Mouse (Mus musculus) liver, postnatal 0 days (tissue): ENCODE results near the gene Slc38a3. TPM values are rescaled to one million over a fixed set of nuclear protein-coding genes. Genes with fewer than 3 reads are reported as not detected.

Source experiments
- ATAC-seq: fragments of 200-750 bp; cut with Nextera tagmentation; 2 replicates; pipeline ENCODE4 v1.8.0; 2017; ENCODE audit warnings: mild to moderate bottlenecking, moderate library complexity
- DNase-seq: peaks from one replicate; pipeline ENCODE4 v3.0.0-alpha.2; 2016
- H3K27ac ChIP-seq: fragments of 300-500 bp; sonication (generic); 2 replicates; pipeline ENCODE4 v1.5.1; 2014; ENCODE audit warnings: antibody characterized with exemption, moderate library complexity, mild to moderate bottlenecking, low read depth
- H3K27me3 ChIP-seq: fragments of 300-500 bp; sonication (generic); 2 replicates; pipeline ENCODE4 v1.6.1; 2014; ENCODE audit warnings: low read length, control low read depth, mixed read lengths; ENCODE audit not compliant: insufficient read depth
- H3K36me3 ChIP-seq: fragments of 300-500 bp; sonication (generic); replicated peaks from 2 replicates; pipeline ENCODE4 v1.6.1; 2014; ENCODE audit warnings: mild to moderate bottlenecking, control low read depth, low read length, moderate library complexity, mixed read lengths; ENCODE audit not compliant: insufficient read depth
- H3K4me1 ChIP-seq: fragments of 300-500 bp; sonication (generic); 2 replicates; pipeline ENCODE4 v1.6.1; 2014; ENCODE audit warnings: antibody characterized with exemption, mild to moderate bottlenecking, control low read depth; ENCODE audit not compliant: insufficient read depth
- H3K4me2 ChIP-seq: fragments of 300-500 bp; sonication (generic); 2 replicates; pipeline ENCODE4 v1.6.1; 2014; ENCODE audit warnings: low read depth, mild to moderate bottlenecking, low read length, moderate library complexity, mixed read lengths
- H3K4me3 ChIP-seq: fragments of 300-500 bp; sonication (generic); 2 replicates; pipeline ENCODE4 v1.5.1; 2014; ENCODE audit warnings: low read depth, low read length
- H3K9ac ChIP-seq: fragments of 300-500 bp; sonication (generic); replicated peaks from 2 replicates; pipeline ENCODE4 v1.6.1; 2014; ENCODE audit warnings: mild to moderate bottlenecking, moderate library complexity
- H3K9me3 ChIP-seq: fragments of 300-500 bp; sonication (generic); 2 replicates; pipeline ENCODE4 v1.6.1; 2016; ENCODE audit warnings: mild to moderate bottlenecking, control low read depth, low read length, mixed read lengths
- CTCF ChIP-seq: sonication (generic); IDR thresholded peaks from 2 replicates; pipeline ENCODE4 v1.5.1; 2016; ENCODE audit warnings: antibody characterized with exemption, low read depth
- EP300 ChIP-seq: IDR thresholded peaks from 2 replicates; pipeline ENCODE4 v1.6.1; 2016; ENCODE audit warnings: antibody characterized with exemption, low read depth, mild to moderate bottlenecking
- WGBS: fragments of 180-500 bp; shearing (Covaris S2); extraction: QIAGEN DNeasy Blood & Tissue Kit; methylation state at CpG from one replicate; pipeline ENCODE4 v1.1.7; 2014; ENCODE audit not compliant: insufficient replicate concordance; 5-methylcytosine and 5-hydroxymethylcytosine counted together
- polyA plus RNA-seq: library from polyadenylated mRNA; unstranded; fragments of >200 nt; fragmentation: Nextera tagmentation; extraction: Ambion mirVana; gene quantifications from 2 replicates; pipeline ENCODE4 v1.2.1, GENCODE M21; 2015

Gene Slc38a3
- polyA plus RNA-seq, 1 experiment from 2014 or later, result 147 TPM

DNA sequence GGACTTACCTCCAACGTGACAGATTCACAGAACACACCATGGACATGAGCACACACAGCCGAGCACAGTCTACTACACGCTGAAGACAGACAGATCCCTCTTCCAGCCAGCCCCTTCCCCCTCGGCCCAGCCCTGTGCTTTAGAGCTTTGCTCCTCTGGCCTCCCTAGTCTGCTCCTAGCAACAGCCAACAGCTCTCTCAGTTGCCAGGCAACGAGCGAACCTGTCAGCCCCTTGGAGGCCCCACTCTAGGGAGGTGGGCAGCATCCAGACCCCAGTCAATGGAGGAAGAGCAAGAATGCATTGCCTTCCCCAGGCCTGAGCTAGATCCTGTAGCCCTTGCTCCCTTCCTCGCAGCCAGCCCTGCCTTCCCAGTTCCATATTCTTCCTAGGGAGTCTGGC lies 32.3 kb downstream of the Slc38a3 start:
- no peak overlapping the region for H3K4me3 ChIP-seq
- 68% methylated on average over 7 of the region's 7 CpGs for WGBS
- no peak overlapping the region for H3K27ac ChIP-seq
- ATAC-seq (no peak), DNase-seq (no peak)
- no peak overlapping the region for H3K4me2 ChIP-seq
- no peaks in the 10 kb centered on the region for H3K27me3 ChIP-seq
- H3K4me1 ChIP-seq, result peaks cover 20% of the 10 kb centered on the region
- no peak for TF ChIP-seq EP300
- TF ChIP-seq CTCF, result no peak
- no peaks in the 10 kb centered on the region for H3K9me3 ChIP-seq
- H3K36me3 ChIP-seq, result no peaks in the 10 kb centered on the region
- H3K9ac ChIP-seq, result no peak overlapping the region

DNA sequence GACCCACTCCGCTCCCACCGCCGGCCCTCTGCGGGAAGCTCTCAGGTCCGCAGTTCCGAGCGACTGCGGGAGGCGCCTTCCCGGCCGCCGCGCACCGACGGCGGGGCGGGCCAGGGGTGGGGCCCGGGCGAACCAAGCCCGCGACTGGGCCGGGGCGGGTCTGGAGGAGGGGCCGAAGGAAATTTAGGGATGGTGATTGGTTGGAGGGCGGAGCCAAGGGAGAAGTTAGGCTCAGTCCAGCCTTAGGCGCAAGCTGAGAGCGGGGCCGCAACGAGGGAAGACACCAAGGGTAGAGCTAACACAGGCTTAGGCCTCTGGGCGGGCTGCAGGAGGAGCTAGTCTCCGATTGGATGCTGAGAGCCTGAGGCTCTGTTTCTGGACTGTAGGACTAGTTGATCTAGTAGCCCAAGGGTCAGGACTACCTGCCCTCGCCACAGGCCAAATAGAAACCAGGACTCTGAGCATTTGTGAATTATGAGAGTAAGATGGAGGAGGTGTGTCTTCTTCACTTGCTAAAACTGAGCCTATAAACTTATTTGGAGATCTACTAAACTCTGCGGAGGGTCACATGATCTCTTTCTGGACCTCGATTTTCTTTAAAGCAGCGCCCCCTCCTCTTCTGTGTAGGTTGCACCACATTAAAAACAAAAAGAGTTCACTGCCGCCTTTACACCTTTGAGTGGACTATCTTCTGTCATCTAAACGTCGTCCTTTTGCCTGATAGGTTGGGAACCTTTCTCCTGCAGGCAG lies 33.9 kb downstream of the Slc38a3 start, which contains the start of gene Gnai2:
Gnai2 (minus strand) TSS at position 89 of the 750 bp plus-strand sequence.
- Histone ChIP-seq H3K27ac (peak within 1 kb of the TSS; percentile 97), H3K9me3 (no peaks in the 10 kb centered on the region), H3K9ac (peak within 1 kb of the TSS; percentile 99), H3K4me3 (peak within 1 kb of the TSS; percentile 99), H3K27me3 (no peaks in the 10 kb centered on the region), H3K36me3 (peaks cover 9% of the 10 kb centered on the region; the same call in 1 of the 2 replicates), H3K4me2 (peak within 1 kb of the TSS; percentile 79), H3K4me1 (peaks cover 35% of the 10 kb centered on the region)
- 2% methylated on average over 35 of the region's 38 CpGs for WGBS
- peak; percentile 98 for DNase-seq
- TF ChIP-seq CTCF, result no peak; the same call in 1 of the 2 replicates
- peak; percentile 30; the same call in 1 of the 2 replicates for TF ChIP-seq EP300
- peak; percentile 90 for ATAC-seq

DNA sequence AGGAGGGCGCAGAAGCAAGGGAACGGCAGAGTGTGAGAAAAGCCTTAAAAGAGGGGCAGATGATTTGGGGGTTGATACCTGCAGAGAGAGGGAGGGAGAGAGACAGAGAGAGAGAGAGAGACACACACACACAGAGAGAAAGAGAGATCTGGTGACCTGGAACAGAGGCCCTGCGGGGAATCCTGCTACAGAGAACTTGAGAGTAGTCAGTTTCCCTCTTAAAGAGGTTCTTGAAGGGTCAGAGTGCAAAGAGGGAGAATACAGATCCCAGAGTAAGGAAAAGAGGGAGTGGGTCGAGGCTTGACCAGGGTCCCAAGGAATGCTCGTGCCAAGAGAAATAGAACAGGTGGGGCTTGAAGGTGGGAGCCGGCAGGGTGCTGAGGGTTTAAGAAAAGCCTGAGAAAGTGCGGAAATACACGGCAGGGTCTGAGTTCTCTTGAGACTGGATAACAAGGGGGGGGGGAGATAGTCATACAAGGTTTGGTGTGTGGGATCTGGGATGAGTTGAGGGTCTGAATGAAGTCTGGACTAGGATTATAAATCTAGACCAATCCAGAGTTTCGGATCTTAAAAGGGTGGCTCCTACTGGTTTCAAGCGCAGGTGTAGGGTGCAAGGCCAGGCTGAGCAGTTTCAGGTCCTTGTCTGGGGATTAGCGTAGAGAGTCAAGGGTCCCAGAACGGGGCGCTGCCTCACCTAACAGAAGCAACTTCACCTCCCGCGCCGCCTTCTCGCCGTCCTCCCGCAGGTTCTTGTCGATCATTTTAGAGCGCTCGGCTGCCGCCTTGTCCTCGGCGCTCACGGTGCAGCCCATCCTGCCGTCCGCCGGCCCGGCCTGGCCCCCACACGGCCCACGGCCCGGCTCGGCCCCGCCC lies 34.7 kb downstream of the Slc38a3 start:
- H3K36me3 ChIP-seq, result peaks cover 9% of the 10 kb centered on the region; the same call in 1 of the 2 replicates
- no peaks in the 10 kb centered on the region for H3K27me3 ChIP-seq
- TF ChIP-seq CTCF, result no peak
- TF ChIP-seq EP300, result no peak
- H3K9ac ChIP-seq, result peak overlapping the region; percentile 99
- ATAC-seq, result peak; percentile 1; the same call in 1 of the 2 replicates
- peaks cover 43% of the 10 kb centered on the region for H3K4me1 ChIP-seq
- peak overlapping the region; percentile 97 for H3K27ac ChIP-seq
- WGBS, result under 1% methylated on average over 35 of the region's 35 CpGs
- peak overlapping the region; percentile 99 for H3K4me3 ChIP-seq
- H3K4me2 ChIP-seq, result peak overlapping the region; percentile 79
- no peaks in the 10 kb centered on the region for H3K9me3 ChIP-seq
- DNase-seq, result no peak

DNA sequence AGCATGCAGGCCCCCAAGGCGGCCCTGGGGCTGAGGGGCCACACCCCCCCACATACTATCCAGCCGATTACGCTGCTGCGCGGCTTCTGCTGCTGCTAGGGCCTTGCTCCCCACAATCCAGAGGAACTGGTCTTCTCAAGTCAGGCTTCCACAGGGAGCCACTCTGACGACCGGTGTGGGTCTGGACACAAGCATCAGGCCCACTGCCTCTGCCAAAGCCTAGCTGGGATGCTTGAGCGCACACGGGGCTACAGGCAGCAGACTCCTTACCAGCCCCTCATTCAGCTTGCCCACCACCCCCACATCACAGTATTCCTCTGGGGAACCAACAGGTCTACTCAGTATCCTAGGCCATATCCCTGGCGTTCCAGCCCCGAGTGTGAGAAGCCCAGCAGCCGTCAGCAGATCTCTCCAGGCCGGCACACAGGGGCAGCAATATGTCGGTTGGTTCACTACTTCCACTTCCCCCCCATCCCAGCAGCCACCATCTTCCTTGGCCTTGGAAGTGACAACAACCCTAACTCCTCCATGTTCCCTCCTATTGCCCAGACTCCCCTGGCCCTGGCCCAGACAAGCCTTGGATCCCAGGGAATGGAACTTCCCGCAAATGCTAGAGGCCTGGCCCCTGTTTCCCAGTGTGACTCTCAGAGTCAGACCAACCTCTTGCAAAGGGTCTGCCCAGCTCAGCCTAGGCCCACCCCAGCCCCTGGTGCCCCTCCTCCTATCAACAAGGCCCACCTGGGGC lies 35.5 kb downstream of the Slc38a3 start:
- H3K27ac ChIP-seq, result peak overlapping the region; percentile 97

DNA sequence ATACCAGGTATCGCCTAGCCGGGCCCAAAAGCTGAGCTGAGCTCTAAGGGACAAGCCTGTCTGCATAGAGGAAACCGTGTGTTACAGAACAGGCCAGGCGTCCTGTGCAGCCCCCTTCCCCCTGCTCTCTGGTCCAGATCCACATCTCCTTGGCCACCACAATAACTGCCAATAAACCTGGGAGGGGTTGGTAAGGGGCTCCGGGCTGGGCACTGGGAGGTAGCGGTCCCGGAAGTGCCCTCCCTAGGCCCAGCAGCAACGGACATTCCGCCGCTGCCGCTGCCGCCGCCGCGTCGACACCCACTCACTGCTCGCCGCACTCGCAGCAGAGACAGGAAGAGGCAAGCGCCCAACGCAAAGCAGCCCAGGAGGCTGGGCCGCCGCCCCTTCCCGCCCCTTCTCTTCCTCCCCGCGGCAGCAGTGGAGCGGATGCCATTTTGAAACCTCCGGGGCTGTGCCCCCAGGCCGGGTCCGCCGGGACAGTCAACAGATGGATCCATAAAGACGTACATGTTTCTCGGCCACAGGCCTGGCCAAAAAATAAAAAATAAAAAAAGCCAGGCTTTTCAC lies 36.2 kb downstream of the Slc38a3 start:
- Histone ChIP-seq H3K36me3 (peaks cover 9% of the 10 kb centered on the region; the same call in 1 of the 2 replicates), H3K4me1 (peaks cover 51% of the 10 kb centered on the region), H3K27me3 (no peaks in the 10 kb centered on the region), H3K4me3 (peak overlapping the region; percentile 99), H3K9me3 (no peaks in the 10 kb centered on the region), H3K9ac (peak overlapping the region; percentile 99), H3K4me2 (peak overlapping the region; percentile 79), H3K27ac (peak overlapping the region; percentile 97)
- WGBS, result under 1% methylated on average over 24 of the region's 33 CpGs
- ATAC-seq (peak; percentile 30), DNase-seq (peak; percentile 90)
- TF ChIP-seq EP300 (0 out of 2 replicates have a peak, but pooled peaks have one; percentile 25), CTCF (no peak)

More for the DNA sequence above, 35.5 kb downstream of the Slc38a3 start:
- Histone ChIP-seq H3K36me3 (peaks cover 9% of the 10 kb centered on the region; the same call in 1 of the 2 replicates), H3K4me3 (peak overlapping the region; percentile 99), H3K27me3 (no peaks in the 10 kb centered on the region), H3K4me1 (peaks cover 45% of the 10 kb centered on the region), H3K9ac (peak overlapping the region; percentile 99), H3K9me3 (no peaks in the 10 kb centered on the region), H3K4me2 (peak overlapping the region; percentile 79)
- ATAC-seq, result no peak
- DNase-seq, result peak; percentile 59
- TF ChIP-seq CTCF (no peak), EP300 (no peak)
- 2% methylated on average over 15 of the region's 15 CpGs for WGBS
